Mouse (Mus musculus) spleen, adult 2 months (tissue): ENCODE measurements around the gene B430218F22Rik. TPM values are rescaled to one million over a fixed set of nuclear protein-coding genes. Genes with fewer than 3 reads are reported as not detected.

ENCODE experiments used
- DNase-seq, 2 experiments: peaks; one replicate each; pipeline versions ENCODE4 v3.0.0 to v3.0.0-alpha.2; 2012 to 2021; ENCODE audit warnings: low spot score in 2 of 2, low read depth in 1 of 2
- H3K27ac ChIP-seq: fragments of 200-500 bp; 2 replicates; pipeline ENCODE4 v1.5.1; 2012; ENCODE audit warnings: low read length, inconsistent platforms; ENCODE audit not compliant: insufficient read depth
- H3K27me3 ChIP-seq: fragments of 200-500 bp; 2 replicates; pipeline ENCODE4 v1.6.1; 2012; ENCODE audit warnings: mild to moderate bottlenecking, moderate library complexity, low read length, inconsistent platforms; ENCODE audit not compliant: control insufficient read depth, insufficient read depth
- H3K36me3 ChIP-seq: fragments of 200-500 bp; 2 replicates; pipeline ENCODE4 v1.6.1; 2012; ENCODE audit warnings: mild to moderate bottlenecking, low read length, inconsistent platforms; ENCODE audit not compliant: control insufficient read depth, insufficient read depth
- H3K4me1 ChIP-seq: fragments of 200-500 bp; 2 replicates; pipeline ENCODE4 v1.6.1; 2011; ENCODE audit warnings: inconsistent platforms; ENCODE audit not compliant: control insufficient read depth, insufficient read depth, insufficient read length
- H3K4me3 ChIP-seq: fragments of 200-500 bp; 2 replicates; pipeline ENCODE4 v1.5.1; 2011; ENCODE audit warnings: mild to moderate bottlenecking, inconsistent platforms; ENCODE audit not compliant: insufficient read depth, insufficient read length; ENCODE audit errors: extremely low read depth
- CTCF ChIP-seq: fragments of 200-500 bp; IDR thresholded peaks from 2 replicates; pipeline ENCODE4 v1.5.1; 2011; ENCODE audit warnings: mild to moderate bottlenecking, inconsistent platforms; ENCODE audit not compliant: insufficient read depth, insufficient read length, insufficient replicate concordance; ENCODE audit errors: extremely low read depth
- POLR2A ChIP-seq: fragments of 200-500 bp; IDR thresholded peaks from 2 replicates; pipeline ENCODE4 v1.6.1; 2011; ENCODE audit warnings: low read depth, low read length, inconsistent platforms
- WGBS: fragments of 180-500 bp; shearing (Covaris S2); methylation state at CpG from one replicate; pipeline ENCODE4 v1.1.7; 2018; 5-methylcytosine and 5-hydroxymethylcytosine counted together
- polyA plus RNA-seq: library from polyadenylated mRNA; depleted of rRNA; stranded (reverse); fragments of >200 nt; gene quantifications from 2 replicates; pipeline ENCODE4 v1.2.3, GENCODE M21; 2012; rRNA removed

B430218F22Rik gene
- polyA plus RNA-seq, 1 experiment = 0.07 TPM

DNA sequence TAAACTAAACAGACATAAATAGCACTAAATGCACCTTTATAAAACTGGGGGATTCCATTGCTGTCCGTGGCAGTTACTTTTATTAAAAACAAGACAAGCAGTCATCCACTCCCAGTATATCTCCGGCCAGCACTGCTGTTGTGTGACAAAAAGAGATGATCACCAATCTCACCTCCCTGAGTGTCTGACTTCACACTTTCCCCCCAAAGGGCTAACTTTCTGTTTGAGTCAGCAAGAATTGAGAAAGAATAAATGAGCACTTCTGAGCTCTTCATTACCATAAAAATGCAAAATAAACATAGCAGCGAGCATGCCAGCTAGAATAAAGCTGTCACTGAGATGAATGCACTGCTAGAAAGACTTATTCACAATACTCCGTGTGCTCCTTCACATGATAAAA is 31.7 kb downstream of the B430218F22Rik start:
- Histone ChIP-seq H3K4me3 (no peak overlapping the region), H3K36me3 (no peaks in the 10 kb centered on the region), H3K27me3 (no peaks in the 10 kb centered on the region), H3K27ac (no peak overlapping the region), H3K4me1 (no peaks in the 10 kb centered on the region)
- no peak for DNase-seq
- TF ChIP-seq POLR2A (no peak), CTCF (no peak)
- WGBS = 84% methylated on average over 4 of the region's 4 CpGs

DNA sequence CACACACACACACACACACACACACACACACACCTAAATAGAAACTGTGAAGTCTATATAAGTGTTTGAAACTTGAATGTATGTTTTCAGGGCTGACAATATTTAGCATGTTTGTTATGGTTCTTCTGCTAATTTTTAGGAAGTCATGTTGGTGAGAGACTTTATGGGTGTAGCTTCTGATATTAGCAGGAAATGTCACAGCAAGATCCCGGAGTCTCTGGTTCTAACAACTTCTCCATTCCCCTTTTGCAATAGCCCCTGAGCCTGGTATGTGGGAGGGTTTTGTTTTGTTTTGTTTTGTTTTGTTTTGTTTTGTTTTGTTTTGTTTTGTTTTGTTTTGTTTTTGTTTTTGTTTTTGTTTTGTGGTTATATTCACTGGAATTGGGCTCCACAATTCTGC is 34.0 kb downstream of the B430218F22Rik start:
- H3K36me3 ChIP-seq = no peaks in the 10 kb centered on the region
- H3K4me3 ChIP-seq = no peak overlapping the region
- H3K27ac ChIP-seq = no peak overlapping the region
- no peaks in the 10 kb centered on the region for H3K27me3 ChIP-seq
- no peak for TF ChIP-seq CTCF
- no peak for TF ChIP-seq POLR2A
- DNase-seq = no peak
- WGBS = 8% methylated on average over 1 of the region's 1 CpGs
- H3K4me1 ChIP-seq = no peaks in the 10 kb centered on the region

DNA sequence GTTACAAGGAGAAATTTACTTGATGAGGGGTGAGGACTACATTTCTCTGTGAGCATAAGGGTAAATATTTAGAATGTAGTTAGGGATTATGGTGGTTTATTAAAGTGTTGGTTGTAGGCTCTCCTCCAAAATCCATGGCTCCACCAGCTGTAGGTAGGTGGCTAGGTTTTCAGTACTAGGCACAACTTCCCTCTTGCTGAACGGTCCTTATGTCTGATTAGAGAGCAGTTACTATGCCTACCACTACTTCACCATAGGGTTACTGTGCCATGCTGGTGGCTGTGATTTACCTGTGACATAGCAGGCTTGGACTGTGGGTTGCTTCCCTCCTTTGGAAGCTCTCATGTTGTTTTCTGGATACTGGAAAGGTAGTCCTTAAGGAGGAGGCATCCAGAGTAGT is 34.4 kb downstream of the B430218F22Rik start:
- no peaks in the 10 kb centered on the region for H3K36me3 ChIP-seq
- H3K27me3 ChIP-seq = no peaks in the 10 kb centered on the region
- no peak overlapping the region for H3K27ac ChIP-seq
- H3K4me1 ChIP-seq = no peaks in the 10 kb centered on the region
- TF ChIP-seq POLR2A = no peak
- no peak for TF ChIP-seq CTCF
- no peak overlapping the region for H3K4me3 ChIP-seq
- DNase-seq = no peak
- 29% methylated on average over 1 of the region's 1 CpGs for WGBS

Other genes starting within 250 kb of the B430218F22Rik start
- gene Mrps30, start 622 bp downstream of the B430218F22Rik start, polyA plus RNA-seq = 12.0 and 21.3 TPM in 2 replicates